Mouse (Mus musculus): ENCODE measurements around the gene Runx1.

- no peak for TF ChIP-seq POLR2A (IDR thresholded peaks at IDR 0.05; ENCODE audit: extremely low read depth, insufficient read depth, low read length)
- no peak for TF ChIP-seq CTCF (IDR thresholded peaks at IDR 0.05; ENCODE audit: extremely low read depth, insufficient read depth, low read length)
Measured at GRCm38 (mm10) chr16:92699531-92700397, 126.2 kb downstream of the Runx1 start.

Measured in cortical plate, adult 2 months (tissue).